Mouse (Mus musculus) embryonic facial prominence, embryonic 14.5 days (tissue): ENCODE data around the gene Msl1. TPM values are rescaled to one million over a fixed set of nuclear protein-coding genes. Genes with fewer than 3 reads are reported as not detected.

Experiments
- ATAC-seq: fragments of 200-750 bp; cut with Nextera tagmentation; 2 replicates; pipeline ENCODE4 v1.8.0; 2017; ENCODE audit warnings: low read depth, moderate number of reproducible peaks, moderate TSS enrichment
- DNase-seq: peaks from one replicate; pipeline ENCODE4 v3.0.0-alpha.2; 2015; ENCODE audit warnings: low spot score
- H3K27ac ChIP-seq: fragments of 300-500 bp; sonication (generic); replicated peaks from 2 replicates; pipeline ENCODE4 v1.5.1; 2014; ENCODE audit warnings: low read depth, mild to moderate bottlenecking, low read length, moderate library complexity
- H3K27me3 ChIP-seq: fragments of 300-500 bp; sonication (generic); replicated peaks from 2 replicates; pipeline ENCODE4 v1.6.1; 2014; ENCODE audit warnings: low read length; ENCODE audit not compliant: control insufficient read depth, insufficient read depth
- H3K36me3 ChIP-seq: fragments of 300-500 bp; sonication (generic); 2 replicates; pipeline ENCODE4 v1.6.1; 2014; ENCODE audit warnings: low read length, mixed read lengths; ENCODE audit not compliant: control insufficient read depth, insufficient read depth
- H3K4me1 ChIP-seq: fragments of 300-500 bp; sonication (generic); 2 replicates; pipeline ENCODE4 v1.6.1; 2014; ENCODE audit warnings: antibody characterized with exemption, low read length; ENCODE audit not compliant: control insufficient read depth, insufficient read depth
- H3K4me2 ChIP-seq: fragments of 300-500 bp; sonication (generic); 2 replicates; pipeline ENCODE4 v1.6.1; 2014; ENCODE audit warnings: low read depth, mild to moderate bottlenecking, low read length, moderate library complexity, mixed read lengths
- H3K4me3 ChIP-seq: fragments of 300-500 bp; sonication (generic); 2 replicates; pipeline ENCODE4 v1.5.1; 2014; ENCODE audit warnings: low read depth, mild to moderate bottlenecking, low read length
- H3K9ac ChIP-seq: fragments of 300-500 bp; sonication (generic); 2 replicates; pipeline ENCODE4 v1.6.1; 2014; ENCODE audit warnings: low read depth, mild to moderate bottlenecking, low read length, moderate library complexity, mixed read lengths
- H3K9me3 ChIP-seq: fragments of 300-500 bp; sonication (generic); 2 replicates; pipeline ENCODE4 v1.6.1; 2016; ENCODE audit warnings: low read length; ENCODE audit not compliant: control insufficient read depth
- WGBS: fragments of 180-500 bp; shearing (Covaris S2); extraction: QIAGEN DNeasy Blood & Tissue Kit; methylation state at CpG from one replicate; pipeline ENCODE4 v1.1.7; 2014; 5-methylcytosine and 5-hydroxymethylcytosine counted together
- polyA plus RNA-seq: library from polyadenylated mRNA; unstranded; fragments of >200 nt; fragmentation: Nextera tagmentation; extraction: Ambion mirVana; gene quantifications from 2 replicates; pipeline ENCODE4 v1.2.1, GENCODE M21; 2014

The Msl1 gene
- polyA plus RNA-seq, 1 experiment from 2014 or later, result 18.1 TPM

- Histone ChIP-seq H3K36me3 (peaks cover 28% of the 10 kb centered on the region), H3K27me3 (no peaks in the 10 kb centered on the region; the same call in 1 of the 2 replicates), H3K9ac (0 out of 2 replicates have a peak overlapping the region, but pooled peaks have one; percentile 4), H3K4me1 (peaks cover 10% of the 10 kb centered on the region), H3K4me2 (peak overlapping the region; percentile 98), H3K4me3 (peak overlapping the region; percentile 75), H3K27ac (no peak overlapping the region), H3K9me3 (no peaks in the 10 kb centered on the region)
- no peak for ATAC-seq
- WGBS, result 26% methylated on average over 7 of the region's 7 CpGs
- DNase-seq, result no peak
Measured at GRCm38 (mm10) chr11:98836128-98836527, 40.8 kb downstream of the Msl1 start.

- WGBS, result 0% methylated on average over 9 of the region's 48 CpGs
- H3K36me3 ChIP-seq, result peaks cover 23% of the 10 kb centered on the region
- H3K27me3 ChIP-seq, result no peaks in the 10 kb centered on the region; the same call in 1 of the 2 replicates
- peak within 1 kb of the TSS; percentile 98 for H3K4me2 ChIP-seq
- H3K4me1 ChIP-seq, result peaks cover 10% of the 10 kb centered on the region
- H3K4me3 ChIP-seq, result peak within 1 kb of the TSS; percentile 75
- peak; percentile 93 for ATAC-seq
- H3K9me3 ChIP-seq, result no peaks in the 10 kb centered on the region
- DNase-seq, result peak; percentile 86
- H3K9ac ChIP-seq, result peak within 1 kb of the TSS; percentile 77
- H3K27ac ChIP-seq, result 0 out of 2 replicates have a peak within 1 kb of the TSS, but pooled peaks have one; percentile 15
Measured at GRCm38 (mm10) chr11:98836651-98837141, 41.4 kb downstream of the Msl1 start, which contains the start of gene Rapgefl1. Rapgefl1 (plus strand) TSS chr11:98836785.

DNA sequence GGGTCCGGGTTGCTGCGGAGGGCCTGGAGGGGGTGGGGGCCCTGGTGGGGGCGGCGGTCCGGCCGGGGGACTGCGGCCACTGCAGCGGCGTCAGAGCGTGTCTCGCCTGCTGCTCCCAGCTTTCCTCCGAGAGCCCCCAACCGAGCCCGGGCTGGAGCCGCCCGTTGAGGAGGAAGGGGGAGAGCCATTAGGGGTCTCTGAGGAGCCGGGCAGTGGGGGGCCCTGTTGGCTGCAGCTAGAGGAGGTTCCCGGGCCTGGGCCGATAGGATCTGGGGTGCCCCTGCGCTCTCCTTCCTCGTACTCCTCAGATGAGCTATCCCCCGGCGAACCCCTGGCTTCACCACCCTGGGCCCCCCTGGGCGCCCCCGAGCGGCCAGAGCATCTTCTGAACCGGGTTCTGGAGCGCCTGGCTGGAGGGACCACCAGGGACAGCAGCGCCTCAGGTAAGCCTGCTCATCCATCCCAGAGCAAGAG, 42.0 kb downstream of the Msl1 start:
- peaks cover 10% of the 10 kb centered on the region for H3K4me1 ChIP-seq
- H3K27ac ChIP-seq, result no peak overlapping the region
- WGBS, result 2% methylated on average over 7 of the region's 29 CpGs
- H3K9ac ChIP-seq, result peak overlapping the region; percentile 77
- no peak for DNase-seq
- H3K4me2 ChIP-seq, result peak overlapping the region; percentile 98
- peaks cover 17% of the 10 kb centered on the region for H3K36me3 ChIP-seq
- H3K9me3 ChIP-seq, result no peaks in the 10 kb centered on the region
- H3K4me3 ChIP-seq, result peak overlapping the region; percentile 75
- 0 out of 2 replicates have a peak, but pooled peaks have one; percentile 1 for ATAC-seq
- H3K27me3 ChIP-seq, result no peaks in the 10 kb centered on the region; the same call in 1 of the 2 replicates

DNA sequence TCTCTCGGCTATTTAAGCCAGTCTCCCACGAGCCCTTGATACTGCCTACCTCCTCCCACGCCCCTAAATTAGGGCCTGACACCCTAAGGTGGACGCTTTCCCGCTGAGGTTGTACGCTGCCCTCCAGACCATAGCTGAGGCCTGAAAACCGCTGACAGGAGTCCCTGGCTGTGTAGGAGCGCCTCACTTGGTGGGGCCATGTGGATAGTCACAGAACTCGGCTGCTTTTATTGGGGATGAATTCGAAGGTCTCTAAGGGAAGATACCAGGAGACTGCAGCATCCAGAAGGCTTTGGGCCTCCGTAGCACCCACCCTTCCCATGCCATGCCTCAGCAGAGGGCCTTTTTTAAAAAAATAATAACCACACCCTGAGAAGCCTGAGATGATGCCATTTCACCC, 42.6 kb downstream of the Msl1 start:
- no peaks in the 10 kb centered on the region for H3K9me3 ChIP-seq
- H3K36me3 ChIP-seq, result peaks cover 11% of the 10 kb centered on the region
- H3K9ac ChIP-seq, result 0 out of 2 replicates have a peak overlapping the region, but pooled peaks have one; percentile 77
- H3K27me3 ChIP-seq, result no peaks in the 10 kb centered on the region; the same call in 1 of the 2 replicates
- peaks cover 10% of the 10 kb centered on the region for H3K4me1 ChIP-seq
- no peak overlapping the region for H3K27ac ChIP-seq
- no peak for ATAC-seq
- peak overlapping the region; percentile 75 for H3K4me3 ChIP-seq
- H3K4me2 ChIP-seq, result peak overlapping the region; percentile 98
- 47% methylated on average over 11 of the region's 11 CpGs for WGBS
- DNase-seq, result no peak

- H3K9ac ChIP-seq, result no peak overlapping the region
- DNase-seq (no peak), ATAC-seq (no peak)
- no peak overlapping the region for H3K4me3 ChIP-seq
- no peak overlapping the region for H3K27ac ChIP-seq
- 64% methylated on average over 9 of the region's 9 CpGs for WGBS
- no peaks in the 10 kb centered on the region; the same call in 1 of the 2 replicates for H3K27me3 ChIP-seq
- no peaks in the 10 kb centered on the region for H3K9me3 ChIP-seq
- H3K4me1 ChIP-seq, result peaks cover 10% of the 10 kb centered on the region
- H3K36me3 ChIP-seq, result peaks cover 5% of the 10 kb centered on the region
- no peak overlapping the region for H3K4me2 ChIP-seq
Measured at GRCm38 (mm10) chr11:98838512-98838911, 43.2 kb downstream of the Msl1 start.

GRCm38 (mm10) chr11:98839402-98839801, 44.1 kb downstream of the Msl1 start:
- 34% methylated on average over 5 of the region's 6 CpGs for WGBS
- no peaks in the 10 kb centered on the region; the same call in 1 of the 2 replicates for H3K27me3 ChIP-seq
- ATAC-seq (no peak), DNase-seq (peak; percentile 32)
- H3K27ac ChIP-seq, result no peak overlapping the region; the same call in 1 of the 2 replicates
- H3K9me3 ChIP-seq, result no peaks in the 10 kb centered on the region
- H3K4me1 ChIP-seq, result peaks cover 10% of the 10 kb centered on the region
- no peak overlapping the region for H3K4me3 ChIP-seq
- H3K9ac ChIP-seq, result no peak overlapping the region
- no peaks in the 10 kb centered on the region for H3K36me3 ChIP-seq
- H3K4me2 ChIP-seq, result 0 out of 2 replicates have a peak overlapping the region, but pooled peaks have one; percentile 12

- H3K4me1 ChIP-seq, result peaks cover 10% of the 10 kb centered on the region
- ATAC-seq, result no peak; the same call in 1 of the 2 replicates
- no peaks in the 10 kb centered on the region; the same call in 1 of the 2 replicates for H3K27me3 ChIP-seq
- peak; percentile 41 for DNase-seq
- H3K4me3 ChIP-seq, result no peak overlapping the region
- H3K9ac ChIP-seq, result no peak overlapping the region
- 73% methylated on average over 8 of the region's 10 CpGs for WGBS
- H3K9me3 ChIP-seq, result no peaks in the 10 kb centered on the region
- H3K36me3 ChIP-seq, result no peaks in the 10 kb centered on the region
- no peak overlapping the region for H3K27ac ChIP-seq
- H3K4me2 ChIP-seq, result 0 out of 2 replicates have a peak overlapping the region, but pooled peaks have one; percentile 12
Measured at GRCm38 (mm10) chr11:98839897-98840296, 44.6 kb downstream of the Msl1 start.

- H3K9ac ChIP-seq, result no peak overlapping the region
- ATAC-seq, result no peak
- WGBS, result 65% methylated on average over 13 of the region's 13 CpGs
Measured at GRCm38 (mm10) chr11:98846016-98846415, 50.7 kb downstream of the Msl1 start.

More at GRCm38 (mm10) chr11:98846016-98846415, 50.7 kb downstream of the Msl1 start:
- Histone ChIP-seq H3K4me2 (no peak overlapping the region), H3K4me3 (no peak overlapping the region), H3K27ac (no peak overlapping the region), H3K4me1 (peaks cover 7% of the 10 kb centered on the region), H3K27me3 (no peaks in the 10 kb centered on the region), H3K36me3 (no peaks in the 10 kb centered on the region), H3K9me3 (no peaks in the 10 kb centered on the region)
- no peak for DNase-seq
